Mouse (Mus musculus): ENCODE data around the gene Peli3.

DNA sequence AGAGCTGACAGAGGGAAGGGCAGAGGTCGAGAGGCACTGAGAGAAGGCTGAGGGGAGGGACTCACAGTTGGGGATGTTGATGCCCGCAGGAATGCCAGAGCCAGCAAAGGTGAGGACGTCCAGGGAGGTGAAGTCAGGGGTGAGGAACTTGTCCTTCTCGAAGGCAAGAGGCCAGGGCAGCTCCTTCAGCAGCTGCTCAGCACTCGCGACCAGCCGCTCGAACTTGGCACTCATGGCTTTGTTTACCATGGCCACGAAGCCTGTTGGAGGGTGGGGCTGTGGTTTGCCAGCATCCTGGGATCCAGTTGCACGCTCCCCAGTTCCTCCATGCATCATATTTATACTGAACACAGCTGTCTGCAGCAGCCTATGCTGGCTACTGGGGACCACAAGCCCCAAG lies 26.1 kb downstream of the Peli3 start:
- TF ChIP-seq POLR2AphosphoS2 (IDR thresholded peaks at IDR 0.05; ENCODE audit: low read length) (no peak), MAX (IDR thresholded peaks at IDR 0.05; ENCODE audit: low read length) (no peak), USF1 (IDR thresholded peaks at IDR 0.05; ENCODE audit: low read depth, low read length) (no peak), USF2 (IDR thresholded peaks at IDR 0.05; ENCODE audit: borderline replicate concordance in 1 of 2, insufficient read depth in 1 of 2, low read depth in 1 of 2, low read length in 2 of 2) (no peak), POLR2A (IDR thresholded peaks at IDR 0.05; ENCODE audit: control insufficient read depth in 1 of 2, insufficient read depth in 1 of 2, low read depth in 1 of 2, low read length in 2 of 2, poor library complexity in 1 of 2) (no peak), SMC3 (IDR thresholded peaks at IDR 0.05; ENCODE audit: low read depth, low read length) (no peak), CTCF (IDR thresholded peaks at IDR 0.05 in 2 of 3, conservative IDR thresholded peaks at IDR 0.05 in 1 of 3; ENCODE audit: control insufficient read depth in 1 of 3, insufficient read depth in 1 of 3, low read depth in 2 of 3, low read length in 3 of 3, poor library complexity in 1 of 3, severe bottlenecking in 1 of 3) (no peak), MXI1 (IDR thresholded peaks at IDR 0.05; ENCODE audit: low read depth, low read length) (no peak), HCFC1 (IDR thresholded peaks at IDR 0.05; ENCODE audit: low read depth, low read length) (no peak), EP300 (IDR thresholded peaks at IDR 0.05; ENCODE audit: low read depth in 1 of 2, low read length in 2 of 2) (no peak), ZKSCAN1 (IDR thresholded peaks at IDR 0.05; ENCODE audit: low read depth, low read length) (no peak)

All from MEL (cell line).